Mouse (Mus musculus): Measurements from ENCODE around the gene Harbi1. TPM values are rescaled to one million over a fixed set of nuclear protein-coding genes. Genes with fewer than 3 reads are reported as not detected.

Harbi1 gene
- polyA plus RNA-seq, 1 experiment from 2014 or later: 21.7 TPM

Other genes starting within 250 kb of the Harbi1 start
- 99.7 and 110 TPM in 2 replicates for gene Ckap5, start 184.1 kb upstream of the Harbi1 start, polyA plus RNA-seq (2015; fragmentation: Nextera tagmentation; extraction: Ambion mirVana)
- gene F2, start 74.4 kb upstream of the Harbi1 start, polyA plus RNA-seq (2015; fragmentation: Nextera tagmentation; extraction: Ambion mirVana): 0.20 and 0.22 TPM in 2 replicates
- 11.2 and 13.2 TPM in 2 replicates for gene Zfp408, start 61.1 kb upstream of the Harbi1 start, polyA plus RNA-seq (2015; fragmentation: Nextera tagmentation; extraction: Ambion mirVana)
- gene Arhgap1, start 61.0 kb upstream of the Harbi1 start, polyA plus RNA-seq (2015; fragmentation: Nextera tagmentation; extraction: Ambion mirVana): 95.9 and 97.1 TPM in 2 replicates
- 36.2 and 40.2 TPM in 2 replicates for gene Atg13, start 276 bp upstream of the Harbi1 start, polyA plus RNA-seq (2015; fragmentation: Nextera tagmentation; extraction: Ambion mirVana)
- 27.6 and 28.3 TPM in 2 replicates for gene Ambra1, start 19.3 kb downstream of the Harbi1 start, polyA plus RNA-seq (2015; fragmentation: Nextera tagmentation; extraction: Ambion mirVana)
- 0.33 and 0.34 TPM in 2 replicates for gene Chrm4, start 216.4 kb downstream of the Harbi1 start, polyA plus RNA-seq (2015; fragmentation: Nextera tagmentation; extraction: Ambion mirVana)
- 98.8 and 113 TPM in 2 replicates for gene Mdk, start 221.4 kb downstream of the Harbi1 start, polyA plus RNA-seq (2015; fragmentation: Nextera tagmentation; extraction: Ambion mirVana)
- gene Gm9821, start 234.9 kb downstream of the Harbi1 start, polyA plus RNA-seq (2015; fragmentation: Nextera tagmentation; extraction: Ambion mirVana): 0.11 TPM in 1 of 2 replicates, not detected in the other

All from midbrain, embryonic 16.5 days (tissue).